Mouse (Mus musculus): Measurements from ENCODE around the gene Hirip3. TPM values are rescaled to one million over a fixed set of nuclear protein-coding genes. Genes with fewer than 3 reads are reported as not detected.
A peak's percentile ranks its signal among the peaks of the same experiment; 100 is the strongest.
"Not testable (repeated sequence)": the region's sequence is repeated elsewhere in the genome, so short reads cannot be mapped to it uniquely, and the experiment has no call there.

The Hirip3 gene
- polyA plus RNA-seq, 1 experiment from 2014 or later: 39.8 TPM

- no peak for ATAC-seq (ENCODE audit: low FRiP score, low read depth)
- H3K36me3 ChIP-seq: peaks cover 12% of the 10 kb centered on the region; the same call in 1 of the 2 replicates
- H3K4me2 ChIP-seq (replicated peaks): no peak overlapping the region
- H3K4me1 ChIP-seq: peaks cover 15% of the 10 kb centered on the region
- H3K9ac ChIP-seq: no peak overlapping the region
- H3K27ac ChIP-seq: no peak overlapping the region
- H3K27me3 ChIP-seq: no peaks in the 10 kb centered on the region
- WGBS: 85% methylated on average over 5 of the region's 5 CpGs
- no peak overlapping the region for H3K4me3 ChIP-seq
- H3K9me3 ChIP-seq: no peaks in the 10 kb centered on the region
Measured at GRCm38 (mm10) chr7:126887281-126887680, 25.5 kb downstream of the Hirip3 start.

- no peak overlapping the region for H3K27ac ChIP-seq
- no peak overlapping the region for H3K4me2 ChIP-seq (replicated peaks)
- 39% methylated on average over 7 of the region's 7 CpGs for WGBS
- ATAC-seq (ENCODE audit: low FRiP score, low read depth): no peak
- H3K9me3 ChIP-seq: no peaks in the 10 kb centered on the region
- no peak overlapping the region for H3K4me3 ChIP-seq
- 0 out of 2 replicates have a peak overlapping the region, but pooled peaks have one; percentile 13 for H3K9ac ChIP-seq
- no peaks in the 10 kb centered on the region for H3K27me3 ChIP-seq
- H3K36me3 ChIP-seq: peaks cover 12% of the 10 kb centered on the region; the same call in 1 of the 2 replicates
- H3K4me1 ChIP-seq: no peaks in the 10 kb centered on the region
Measured at GRCm38 (mm10) chr7:126888852-126889251, 27.1 kb downstream of the Hirip3 start.

DNA sequence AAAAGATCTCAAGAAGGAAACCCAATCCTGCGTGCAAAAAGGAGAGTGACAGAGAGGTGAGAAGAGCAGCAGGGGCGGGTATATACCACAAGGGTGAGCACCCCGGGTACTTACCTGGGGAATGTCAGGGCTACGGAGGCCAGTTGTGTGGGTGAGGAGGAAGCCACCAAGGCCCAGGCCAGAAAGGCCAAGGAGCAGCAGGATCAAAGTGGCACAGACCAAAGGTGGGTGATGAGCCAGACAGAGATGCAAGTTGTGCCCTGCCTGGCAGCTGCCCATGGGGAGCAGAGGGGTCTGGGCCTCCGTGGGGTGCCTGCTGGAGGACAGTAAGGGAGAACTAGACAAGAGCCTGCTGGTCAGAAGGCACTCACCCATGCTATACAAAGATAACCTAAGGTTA is 35.1 kb downstream of the Hirip3 start:
- Histone ChIP-seq H3K27me3 (no peaks in the 10 kb centered on the region), H3K9me3 (no peaks in the 10 kb centered on the region), H3K4me3 (peak overlapping the region; percentile 61; the same call in 1 of the 2 replicates), H3K27ac (no peak overlapping the region), H3K4me1 (peaks cover 9% of the 10 kb centered on the region), H3K36me3 (no peaks in the 10 kb centered on the region; the same call in 1 of the 2 replicates), H3K4me2 (replicated peaks) (peak overlapping the region; percentile 78), H3K9ac (peak overlapping the region; percentile 35; the same call in 1 of the 2 replicates)
- WGBS: 83% methylated on average over 5 of the region's 5 CpGs
- no peak for ATAC-seq (ENCODE audit: low FRiP score, low read depth)

GRCm38 (mm10) chr7:126897390-126898101 is 35.8 kb downstream of the Hirip3 start:
- Histone ChIP-seq H3K27ac (peak overlapping the region; percentile 55; the same call in 1 of the 2 replicates), H3K4me3 (peak overlapping the region; percentile 61), H3K36me3 (no peaks in the 10 kb centered on the region), H3K9me3 (no peaks in the 10 kb centered on the region), H3K9ac (peak overlapping the region; percentile 78), H3K27me3 (no peaks in the 10 kb centered on the region), H3K4me1 (peaks cover 9% of the 10 kb centered on the region), H3K4me2 (replicated peaks) (peak overlapping the region; percentile 78)
- peak; percentile 14; the same call in 1 of the 2 replicates for ATAC-seq (ENCODE audit: low FRiP score, low read depth)
- WGBS: 21% methylated on average over 16 of the region's 16 CpGs

- H3K4me3 ChIP-seq: peak overlapping the region; percentile 61
- peaks cover 9% of the 10 kb centered on the region for H3K4me1 ChIP-seq
- peak; percentile 96 for ATAC-seq (ENCODE audit: low FRiP score, low read depth)
- no peaks in the 10 kb centered on the region for H3K36me3 ChIP-seq
- no peaks in the 10 kb centered on the region for H3K9me3 ChIP-seq
- H3K9ac ChIP-seq: peak overlapping the region; percentile 78
- no peaks in the 10 kb centered on the region for H3K27me3 ChIP-seq
- H3K4me2 ChIP-seq (replicated peaks): peak overlapping the region; percentile 78
- 11% methylated on average over 37 of the region's 37 CpGs for WGBS
- H3K27ac ChIP-seq: peak overlapping the region; percentile 55; the same call in 1 of the 2 replicates
Measured at GRCm38 (mm10) chr7:126898102-126898990, 36.6 kb downstream of the Hirip3 start.

DNA sequence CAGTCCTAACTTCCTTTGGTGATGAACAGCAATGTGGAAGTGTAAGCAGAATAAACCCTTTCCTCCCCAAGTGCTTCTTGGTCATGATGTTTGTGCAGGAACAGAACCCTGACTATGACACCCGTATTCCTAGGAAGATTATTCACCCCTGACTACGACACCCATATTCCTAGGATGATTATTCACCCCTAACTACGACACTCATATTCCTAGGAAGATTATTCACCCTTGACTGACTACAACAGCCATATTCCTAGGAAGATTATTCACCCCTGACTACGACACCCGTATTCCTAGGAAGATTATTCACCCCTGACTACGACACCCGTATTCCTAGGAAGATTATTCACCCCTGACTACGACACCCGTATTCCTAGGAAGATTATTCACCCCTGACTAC is 38.0 kb downstream of the Hirip3 start:
- not testable (repeated sequence) for H3K27ac ChIP-seq; H3K4me2 ChIP-seq (replicated peaks); H3K9ac ChIP-seq; H3K4me3 ChIP-seq; H3K36me3 ChIP-seq; H3K9me3 ChIP-seq; H3K4me1 ChIP-seq; ATAC-seq (ENCODE audit: low FRiP score, low read depth); H3K27me3 ChIP-seq
- 93% methylated on average over 7 of the region's 9 CpGs for WGBS

GRCm38 (mm10) chr7:126905590-126905989 is 43.8 kb downstream of the Hirip3 start:
- 78% methylated on average over 3 of the region's 3 CpGs for WGBS

DNA sequence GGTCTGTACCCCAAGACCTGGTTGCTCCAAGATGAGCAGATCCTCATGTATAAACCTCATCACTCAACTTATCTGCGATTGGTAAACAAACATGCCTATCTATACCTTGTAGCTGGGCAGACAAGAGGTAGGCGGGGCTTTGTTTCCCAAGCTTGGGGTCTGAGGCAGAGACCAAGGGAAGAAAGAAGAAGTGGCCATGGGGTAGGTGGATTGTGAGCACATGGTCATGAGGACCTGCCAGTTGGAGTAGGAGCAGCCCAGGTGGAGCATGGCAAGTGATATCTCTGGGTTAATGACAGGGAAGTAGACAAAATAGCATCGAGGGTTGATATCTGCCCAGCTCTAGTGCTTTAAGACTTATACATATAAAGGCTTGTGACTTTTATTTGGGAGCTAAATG is 53.1 kb downstream of the Hirip3 start:
- H3K4me3 ChIP-seq: no peak overlapping the region
- no peaks in the 10 kb centered on the region for H3K36me3 ChIP-seq
- no peak for ATAC-seq (ENCODE audit: low FRiP score, low read depth)
- H3K27ac ChIP-seq: no peak overlapping the region
- no peak overlapping the region for H3K4me2 ChIP-seq (replicated peaks)
- no peak overlapping the region for H3K9ac ChIP-seq
- H3K27me3 ChIP-seq: no peaks in the 10 kb centered on the region
- no peaks in the 10 kb centered on the region for H3K4me1 ChIP-seq
- 88% methylated on average over 3 of the region's 3 CpGs for WGBS
- 0 out of 2 replicates have a peak, but pooled peaks cover 4% of the 10 kb centered on the region for H3K9me3 ChIP-seq

More at GRCm38 (mm10) chr7:126905590-126905989, 43.8 kb downstream of the Hirip3 start:
- Histone ChIP-seq H3K27ac (no peak overlapping the region), H3K4me1 (no peaks in the 10 kb centered on the region), H3K27me3 (no peaks in the 10 kb centered on the region), H3K36me3 (no peaks in the 10 kb centered on the region), H3K9me3 (0 out of 2 replicates have a peak, but pooled peaks cover 4% of the 10 kb centered on the region), H3K4me3 (no peak overlapping the region), H3K4me2 (replicated peaks) (no peak overlapping the region), H3K9ac (no peak overlapping the region)
- ATAC-seq (ENCODE audit: low FRiP score, low read depth): no peak

Other genes with a start within 250 kb of the Hirip3 start
- gene Nupr1, start 231.1 kb upstream of the Hirip3 start, polyA plus RNA-seq (2015; fragmentation: Nextera tagmentation; extraction: Ambion mirVana): 3.5 and 4.7 TPM in 2 replicates
- 56.8 and 63.8 TPM in 2 replicates for gene Sgf29, start 212.7 kb upstream of the Hirip3 start, polyA plus RNA-seq (2015; fragmentation: Nextera tagmentation; extraction: Ambion mirVana)
- 4.6 and 4.8 TPM in 2 replicates for gene Sult1a1, start 185.5 kb upstream of the Hirip3 start, polyA plus RNA-seq (2015; fragmentation: Nextera tagmentation; extraction: Ambion mirVana)
- gene Bola2, start 166.6 kb upstream of the Hirip3 start, polyA plus RNA-seq (2015; fragmentation: Nextera tagmentation; extraction: Ambion mirVana): 134 and 138 TPM in 2 replicates
- 15.2 and 15.9 TPM in 2 replicates for gene Slx1b, start 166.2 kb upstream of the Hirip3 start, polyA plus RNA-seq (2015; fragmentation: Nextera tagmentation; extraction: Ambion mirVana)
- gene Coro1a, start 154.2 kb upstream of the Hirip3 start, polyA plus RNA-seq (2015; fragmentation: Nextera tagmentation; extraction: Ambion mirVana): 34.1 and 36.6 TPM in 2 replicates
- gene Mapk3, start 102.4 kb upstream of the Hirip3 start, polyA plus RNA-seq (2015; fragmentation: Nextera tagmentation; extraction: Ambion mirVana): 49.6 and 50.3 TPM in 2 replicates
- 1.7 and 2.1 TPM in 2 replicates for gene Gdpd3, start 95.6 kb upstream of the Hirip3 start, polyA plus RNA-seq (2015; fragmentation: Nextera tagmentation; extraction: Ambion mirVana)
- 114 and 121 TPM in 2 replicates for gene Ypel3, start 85.0 kb upstream of the Hirip3 start, polyA plus RNA-seq (2015; fragmentation: Nextera tagmentation; extraction: Ambion mirVana)
- gene Tbx6, start 80.5 kb upstream of the Hirip3 start, polyA plus RNA-seq (2015; fragmentation: Nextera tagmentation; extraction: Ambion mirVana): 0.53 and 0.64 TPM in 2 replicates
- 287 and 322 TPM in 2 replicates for gene Ppp4c, start 69.5 kb upstream of the Hirip3 start, polyA plus RNA-seq (2015; fragmentation: Nextera tagmentation; extraction: Ambion mirVana)
- 0.18 and 0.52 TPM in 2 replicates for gene Fam57b, start 64.3 kb upstream of the Hirip3 start, polyA plus RNA-seq (2015; fragmentation: Nextera tagmentation; extraction: Ambion mirVana)
- gene 4930451I11Rik, start 30.3 kb upstream of the Hirip3 start, polyA plus RNA-seq (2015; fragmentation: Nextera tagmentation; extraction: Ambion mirVana): not detected in 2 replicates
- gene Doc2a, start 14.6 kb upstream of the Hirip3 start, polyA plus RNA-seq (2015; fragmentation: Nextera tagmentation; extraction: Ambion mirVana): 1.5 and 1.9 TPM in 2 replicates
- 96.8 and 108 TPM in 2 replicates for gene Ino80e, start 405 bp downstream of the Hirip3 start, polyA plus RNA-seq (2015; fragmentation: Nextera tagmentation; extraction: Ambion mirVana)
- gene Taok2, start 22.7 kb downstream of the Hirip3 start, polyA plus RNA-seq (2015; fragmentation: Nextera tagmentation; extraction: Ambion mirVana): 54.4 and 57.2 TPM in 2 replicates
- 24.5 and 27.0 TPM in 2 replicates for gene Tmem219, start 60.9 kb downstream of the Hirip3 start, polyA plus RNA-seq (2015; fragmentation: Nextera tagmentation; extraction: Ambion mirVana)
- gene Kctd13, start 66.9 kb downstream of the Hirip3 start, polyA plus RNA-seq (2015; fragmentation: Nextera tagmentation; extraction: Ambion mirVana): 16.9 and 17.2 TPM in 2 replicates
- gene Asphd1, start 87.6 kb downstream of the Hirip3 start, polyA plus RNA-seq (2015; fragmentation: Nextera tagmentation; extraction: Ambion mirVana): 0.20 TPM in 1 of 2 replicates, not detected in the other
- gene Sez6l2, start 88.6 kb downstream of the Hirip3 start, polyA plus RNA-seq (2015; fragmentation: Nextera tagmentation; extraction: Ambion mirVana): 0.33 and 0.66 TPM in 2 replicates
- 97.1 and 105 TPM in 2 replicates for gene Cdipt, start 113.9 kb downstream of the Hirip3 start, polyA plus RNA-seq (2015; fragmentation: Nextera tagmentation; extraction: Ambion mirVana)
- gene Cdiptos, start 114.1 kb downstream of the Hirip3 start, polyA plus RNA-seq (2015; fragmentation: Nextera tagmentation; extraction: Ambion mirVana): 0.65 and 1.9 TPM in 2 replicates
- 5.5 and 5.6 TPM in 2 replicates for gene Mvp, start 152.6 kb downstream of the Hirip3 start, polyA plus RNA-seq (2015; fragmentation: Nextera tagmentation; extraction: Ambion mirVana)
- gene Pagr1b, start 154.5 kb downstream of the Hirip3 start, polyA plus RNA-seq (2015; fragmentation: Nextera tagmentation; extraction: Ambion mirVana): 0.31 TPM in 1 of 2 replicates, not detected in the other
- 48.2 and 70.2 TPM in 2 replicates for gene Pagr1a, start 155.4 kb downstream of the Hirip3 start, polyA plus RNA-seq (2015; fragmentation: Nextera tagmentation; extraction: Ambion mirVana)
- gene Gm42742, start 159.1 kb downstream of the Hirip3 start, polyA plus RNA-seq (2015; fragmentation: Nextera tagmentation; extraction: Ambion mirVana): 52.2 and 64.8 TPM in 2 replicates
- gene Prrt2, start 159.2 kb downstream of the Hirip3 start, polyA plus RNA-seq (2015; fragmentation: Nextera tagmentation; extraction: Ambion mirVana): 6.9 and 10.4 TPM in 2 replicates
- gene Maz, start 165.1 kb downstream of the Hirip3 start, polyA plus RNA-seq (2015; fragmentation: Nextera tagmentation; extraction: Ambion mirVana): 61.9 and 64.6 TPM in 2 replicates
- gene Kif22, start 180.5 kb downstream of the Hirip3 start, polyA plus RNA-seq (2015; fragmentation: Nextera tagmentation; extraction: Ambion mirVana): 113 and 118 TPM in 2 replicates
- gene Zg16, start 225.4 kb downstream of the Hirip3 start, polyA plus RNA-seq (2015; fragmentation: Nextera tagmentation; extraction: Ambion mirVana): not detected in 2 replicates
- gene AI467606, start 229.4 kb downstream of the Hirip3 start, polyA plus RNA-seq (2015; fragmentation: Nextera tagmentation; extraction: Ambion mirVana): 2.6 and 2.7 TPM in 2 replicates

Measured in limb, embryonic 13.5 days (tissue).